ENCODE assay signal across 16 mouse cellular contexts in the genomic region with DNA sequence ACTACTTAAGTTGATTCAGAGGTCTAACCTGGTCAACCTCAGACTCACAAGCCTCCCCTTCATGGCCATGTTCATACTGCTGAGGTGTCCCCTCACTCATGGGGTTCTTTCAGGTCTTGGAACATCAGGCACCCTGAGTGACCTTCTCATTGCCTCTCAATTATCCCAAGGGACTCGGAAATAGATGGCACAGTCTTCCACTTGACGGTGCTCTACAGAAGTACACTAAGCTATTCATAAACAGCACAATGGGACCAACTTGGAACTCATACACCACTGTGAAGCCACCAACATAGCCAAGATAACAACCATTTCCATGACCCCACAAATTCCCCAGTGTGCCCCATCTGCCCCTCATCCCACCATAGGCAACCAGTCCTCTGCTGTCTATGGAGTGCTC.
"Had no signal": no experiment of that assay in that cellular context is flagged by ENCODE, and none has a peak within 500 bp of the region (broad histone marks: within the 10 kb centered on the region; RNA-seq: fewer than 3 reads in every experiment).

No protein-coding gene starts in this region.

- H3K9ac ChIP-seq: neural tube, embryonic 13.5 days; neural tube, embryonic 15.5 days; stomach, embryonic 15.5 days had no signal

- H3K4me1 ChIP-seq: stomach, embryonic 15.5 days had no signal

- H3K4me3 ChIP-seq: neural tube, embryonic 13.5 days; neural tube, embryonic 15.5 days; stomach, embryonic 15.5 days had no signal

- H3K27ac ChIP-seq: neural tube, embryonic 13.5 days; neural tube, embryonic 15.5 days; stomach, embryonic 15.5 days; stomach, postnatal 0 days had no signal

- DNase-seq: retina, postnatal 1 day; right cerebral cortex, adult 18-20 months; right cerebral cortex, postnatal 14 days; right cerebral cortex, postnatal 25 days; right cerebral cortex, postnatal 4 days; spleen, adult 18-20 months; thymus, adult 18-20 months; thymus, adult 2 months; thymus, postnatal 14 days; thymus, postnatal 25 days; thymus, postnatal 36 days; thymus, postnatal 4 days had no signal

- H3K9me3 ChIP-seq: neural tube, embryonic 13.5 days; neural tube, embryonic 15.5 days; stomach, embryonic 15.5 days had no signal

- H3K27me3 ChIP-seq: neural tube, embryonic 15.5 days; stomach, embryonic 15.5 days had no signal

- H3K36me3 ChIP-seq: neural tube, embryonic 13.5 days; neural tube, embryonic 15.5 days; stomach, embryonic 15.5 days had no signal

- H3K4me2 ChIP-seq: neural tube, embryonic 13.5 days; neural tube, embryonic 15.5 days; stomach, embryonic 15.5 days had no signal
